Mouse (Mus musculus) layer of hippocampus, adult 2 months (tissue): ENCODE measurements around the gene Zfp981. TPM values are rescaled to one million over a fixed set of nuclear protein-coding genes. Genes with fewer than 3 reads are reported as not detected.
"Not testable (repeated sequence)": the region's sequence is repeated elsewhere in the genome, so short reads cannot be mapped to it uniquely, and the experiment has no call there.

Source experiments
- DNase-seq, 2 experiments: peaks; one replicate each; pipeline ENCODE4 v3.0.0; 2022; ENCODE audit warnings: low spot score in 2 of 2
- H3K27ac ChIP-seq: fragments of 200-600 bp; 2 replicates; pipeline ENCODE4 v1.8.1; 2022
- H3K4me3 ChIP-seq: fragments of 200-600 bp; 2 replicates; pipeline ENCODE4 v1.8.1; 2022; ENCODE audit warnings: mild to moderate bottlenecking
- CTCF ChIP-seq: fragments of 200-600 bp; conservative IDR thresholded peaks from 2 replicates; pipeline ENCODE4 v1.8.1; 2022; ENCODE audit warnings: antibody characterized with exemption, mild to moderate bottlenecking, moderate library complexity
- total RNA-seq, 2 experiments: library from RNA; stranded (reverse); gene quantifications; 2 replicates each; pipeline ENCODE4 v1.2.3; 2021

Zfp981 gene
- total RNA-seq, 2 experiments from 2014 or later = 0.20 TPM; not detected in 1

- not testable (repeated sequence) for DNase-seq, H3K4me3 ChIP-seq, H3K27ac ChIP-seq
- TF ChIP-seq CTCF = peak; percentile 39
Measured at GRCm38 (mm10) chr4:146483571-146484280, 18.1 kb upstream of the Zfp981 start.

- H3K27ac ChIP-seq, DNase-seq, H3K4me3 ChIP-seq: not testable (repeated sequence)
Measured at GRCm38 (mm10) chr4:146484676-146485075, 17.2 kb upstream of the Zfp981 start.

GRCm38 (mm10) chr4:146485183-146485939 is 16.5 kb upstream of the Zfp981 start:
- not testable (repeated sequence) for H3K27ac ChIP-seq, H3K4me3 ChIP-seq, DNase-seq

- H3K27ac ChIP-seq, DNase-seq, H3K4me3 ChIP-seq: not testable (repeated sequence)
Measured at GRCm38 (mm10) chr4:146486753-146487152, 15.1 kb upstream of the Zfp981 start.

- not testable (repeated sequence) for H3K27ac ChIP-seq, DNase-seq, H3K4me3 ChIP-seq
Measured at GRCm38 (mm10) chr4:146489196-146489595, 12.6 kb upstream of the Zfp981 start.

GRCm38 (mm10) chr4:146491993-146492392 is 9.8 kb upstream of the Zfp981 start:
- not testable (repeated sequence) for H3K27ac ChIP-seq, DNase-seq

GRCm38 (mm10) chr4:146492439-146492838 is 9.4 kb upstream of the Zfp981 start:
- no peak overlapping the region for H3K27ac ChIP-seq
- no peak overlapping the region for H3K4me3 ChIP-seq
- DNase-seq = no peak
- no peak for TF ChIP-seq CTCF

More at GRCm38 (mm10) chr4:146491993-146492392, 9.8 kb upstream of the Zfp981 start:
- not testable (repeated sequence) for H3K4me3 ChIP-seq

GRCm38 (mm10) chr4:146492851-146493250 is 9.0 kb upstream of the Zfp981 start:
- no peak for DNase-seq
- TF ChIP-seq CTCF = no peak
- Histone ChIP-seq H3K27ac (no peak overlapping the region), H3K4me3 (no peak overlapping the region)

GRCm38 (mm10) chr4:146493319-146493907 is 8.4 kb upstream of the Zfp981 start:
- not testable (repeated sequence) for H3K27ac ChIP-seq, H3K4me3 ChIP-seq, DNase-seq

GRCm38 (mm10) chr4:146494980-146495379 is 6.8 kb upstream of the Zfp981 start:
- H3K27ac ChIP-seq = no peak overlapping the region
- TF ChIP-seq CTCF = no peak
- DNase-seq = no peak
- H3K4me3 ChIP-seq = no peak overlapping the region

GRCm38 (mm10) chr4:146497695-146498275 is 4.0 kb upstream of the Zfp981 start:
- not testable (repeated sequence) for DNase-seq, H3K4me3 ChIP-seq, H3K27ac ChIP-seq

- H3K27ac ChIP-seq, DNase-seq, H3K4me3 ChIP-seq: not testable (repeated sequence)
Measured at GRCm38 (mm10) chr4:146509029-146509428, 7.2 kb downstream of the Zfp981 start.

GRCm38 (mm10) chr4:146511871-146512270 is 10.0 kb downstream of the Zfp981 start:
- H3K27ac ChIP-seq, DNase-seq, H3K4me3 ChIP-seq: not testable (repeated sequence)
